ENCODE assay signal across 8 mouse cellular contexts in genomic region chr11:94880896-94881840, GRCm38 (mm10). TPM values are rescaled to one million over a fixed set of nuclear protein-coding genes. Genes with fewer than 3 reads are reported as not detected.
DNase-seq lines count a peak whose midpoint lies in the region; ATAC-seq lines count a peak whose summit lies in the region.

No protein-coding gene starts in this region.

- peak overlapping the region; percentile 14 for H3K4me3 ChIP-seq in kidney, embryonic 14.5 days (ENCODE audit: low read length)

- peak overlapping the region; percentile 48; the same call in 1 of the 2 replicates for H3K9ac ChIP-seq in kidney, embryonic 14.5 days (ENCODE audit: low read depth, low read length)

- peak overlapping the region; percentile 88 for H3K27ac ChIP-seq in kidney, embryonic 14.5 days (ENCODE audit: low read depth, low read length)

- peaks cover 43% of the 10 kb centered on the region for H3K4me1 ChIP-seq in kidney, embryonic 14.5 days (ENCODE audit: control insufficient read depth, insufficient read depth, low read length)

- no peaks in the 10 kb centered on the region for H3K9me3 ChIP-seq in kidney, embryonic 14.5 days (ENCODE audit: control insufficient read depth, low read length)

- H3K4me2 ChIP-seq in kidney, embryonic 14.5 days (replicated peaks; ENCODE audit: low read depth, low read length), result peak overlapping the region; percentile 37

- no peaks in the 10 kb centered on the region for H3K36me3 ChIP-seq in kidney, embryonic 14.5 days (ENCODE audit: control insufficient read depth, insufficient read depth, low read length)

- H3K27me3 ChIP-seq in kidney, embryonic 14.5 days (ENCODE audit: control insufficient read depth, insufficient read depth, low read length), result peaks cover 6% of the 10 kb centered on the region

- peak; percentile 7; the same call in 1 of the 2 replicates for ATAC-seq in kidney, embryonic 14.5 days (ENCODE audit: low FRiP score, low TSS enrichment)
- ATAC-seq in megakaryocyte-erythroid progenitor cell, adult 5-6 weeks (replicated peaks; ENCODE audit: low FRiP score, low TSS enrichment, poor library complexity, severe bottlenecking), result no peak

- DNase-seq in kidney, postnatal 25 days, result no peak
- peak; percentile 25 for DNase-seq in ZHBTc4 (ENCODE audit: low read depth, low spot score)
- DNase-seq in gastrocnemius, postnatal 25 days, result peak; percentile 44
- DNase-seq in mesoderm, embryonic 11.5 days (ENCODE audit: low read depth, low spot score), result peak; percentile 79
- no peak for DNase-seq in ovary, postnatal 14 days (ENCODE audit: low spot score)
- DNase-seq in layer of hippocampus, adult 8-10 months (ENCODE audit: low spot score in 2 of 2), result no peak

- 3% methylated on average over 27 of the region's 27 CpGs for WGBS in kidney, embryonic 14.5 days

RNA-seq across cellular contexts. Expression of gene Col1a1, which starts 54.9 kb away (rescaled TPM):
- 248 and 380 TPM in 2 replicates for polyA plus RNA-seq in kidney, embryonic 14.5 days (2014; fragmentation: Nextera tagmentation; extraction: Ambion mirVana)
- total RNA-seq in gastrocnemius, postnatal 25 days (2021), result 1,000 to 10,000 TPM; 1,080 to 1,200 TPM
- not detected in 2 replicates for total RNA-seq in megakaryocyte-erythroid progenitor cell, adult 5-6 weeks (2014; fragmentation: Nextera tagmentation)
- total RNA-seq in megakaryocyte-erythroid progenitor cell, adult 5-6 weeks (2017), result not detected in 2 replicates
- 1 to 10 TPM; 6.6 to 7.8 (median 7.3) TPM for total RNA-seq in layer of hippocampus, adult 8-10 months (2022)

Comparison
In these comparisons a context has a peak if more than half of its experiments do, and no peak if none do; other contexts are left out.
1. DNase-seq: peak in ZHBTc4 (single experiment), gastrocnemius, postnatal 25 days (single experiment) and mesoderm, embryonic 11.5 days (single experiment); none in kidney, postnatal 25 days (0 of 2), ovary, postnatal 14 days (single experiment) and layer of hippocampus, adult 8-10 months (0 of 2).
2. RNA of gene Col1a1, which starts 54.9 kb away (total RNA-seq): 1,080 to 1,200 TPM in gastrocnemius, postnatal 25 days; 6.6 to 7.8 TPM in layer of hippocampus, adult 8-10 months and not detected in megakaryocyte-erythroid progenitor cell, adult 5-6 weeks; every median in the first group is over 100 times any median in the second.